Mouse (Mus musculus) liver, adult (tissue): Measurements from ENCODE around the gene Tmem182.

Source experiments
- GATA4 ChIP-seq: IDR thresholded peaks from 2 replicates; pipeline ENCODE4 v1.6.1; 2014; ENCODE audit warnings: mild to moderate bottlenecking, low read length; ENCODE audit not compliant: insufficient replicate concordance

Tmem182 gene

GRCm38 (mm10) chr1:40874456-40875375 is 69.3 kb downstream of the Tmem182 start:
- TF ChIP-seq GATA4: no peak

- TF ChIP-seq GATA4: no peak
These were observed 73.7 kb downstream of the Tmem182 start for GRCm38 (mm10) chr1:40879051-40879450.

GRCm38 (mm10) chr1:40879526-40879925 is 74.1 kb downstream of the Tmem182 start:
- TF ChIP-seq GATA4: no peak

- TF ChIP-seq GATA4: no peak
These were observed 75.1 kb downstream of the Tmem182 start for GRCm38 (mm10) chr1:40880527-40880926.

- TF ChIP-seq GATA4: no peak
These were observed 78.5 kb downstream of the Tmem182 start for GRCm38 (mm10) chr1:40883856-40884255.

- TF ChIP-seq GATA4: no peak
These were observed 79.5 kb downstream of the Tmem182 start for GRCm38 (mm10) chr1:40884943-40885342.

- TF ChIP-seq GATA4: no peak
These were observed 82.3 kb downstream of the Tmem182 start for GRCm38 (mm10) chr1:40887673-40888072.

- TF ChIP-seq GATA4: no peak
These were observed 83.1 kb downstream of the Tmem182 start for GRCm38 (mm10) chr1:40888396-40889040.

- no peak for TF ChIP-seq GATA4
These were observed 84.2 kb downstream of the Tmem182 start for GRCm38 (mm10) chr1:40889617-40890016.

GRCm38 (mm10) chr1:40890246-40890645 is 84.8 kb downstream of the Tmem182 start:
- TF ChIP-seq GATA4: no peak

GRCm38 (mm10) chr1:40903712-40904111 is 98.3 kb downstream of the Tmem182 start:
- no peak for TF ChIP-seq GATA4
